Mouse (Mus musculus): Measurements from ENCODE around the gene Ubp1.

The Ubp1 gene

DNA sequence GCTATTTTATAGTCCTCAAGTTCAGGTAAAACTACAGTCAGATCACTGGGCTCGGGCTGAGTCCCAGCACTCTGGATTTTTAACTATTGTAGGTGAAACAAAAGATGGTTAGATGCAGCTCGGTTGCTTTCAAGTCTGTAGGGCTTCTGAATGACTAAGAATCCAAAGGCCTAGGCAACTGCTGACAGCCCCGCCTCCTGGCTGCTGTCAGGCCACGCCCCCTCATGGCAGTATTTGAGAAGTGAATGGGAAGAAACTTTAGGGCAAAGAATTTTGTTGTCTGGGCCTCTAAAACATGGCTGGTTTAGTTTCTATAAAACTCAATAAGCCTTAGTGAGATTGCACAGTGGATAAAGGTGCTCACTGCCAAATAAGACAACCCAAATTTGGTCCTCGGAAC lies 78.8 kb downstream of the Ubp1 start:
- H3K4me1 ChIP-seq (replicated peaks; ENCODE audit: low read depth, low read length) = peaks cover 45% of the 10 kb centered on the region

DNA sequence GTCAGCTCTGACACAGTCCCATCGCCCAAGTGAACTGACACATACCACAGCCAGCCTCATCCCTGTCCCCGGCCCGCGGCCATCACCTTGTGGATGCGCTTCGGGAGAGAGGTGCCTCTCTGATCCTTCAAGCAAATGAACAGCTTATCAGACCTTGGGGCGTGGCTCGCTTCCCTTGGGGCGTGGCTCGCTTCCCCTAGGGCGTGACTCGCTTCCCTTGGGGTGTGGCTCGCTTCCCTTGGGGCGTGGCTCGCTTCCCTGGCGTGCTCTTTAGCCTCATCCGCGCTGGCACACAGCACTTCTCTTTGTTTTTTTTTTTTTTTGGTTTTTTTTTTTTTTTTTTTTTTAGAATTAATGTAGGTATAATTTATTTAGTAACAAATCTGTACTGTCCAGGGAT lies 80.5 kb downstream of the Ubp1 start:
- Histone ChIP-seq H3K36me3 (ENCODE audit: insufficient read depth, low read length) (no peaks in the 10 kb centered on the region), H3K9me3 (ENCODE audit: low read length) (no peaks in the 10 kb centered on the region), H3K27me3 (ENCODE audit: insufficient read depth, low read length) (no peaks in the 10 kb centered on the region), H3K4me3 (replicated peaks; ENCODE audit: low read length) (peak overlapping the region; percentile 52), H3K4me1 (replicated peaks; ENCODE audit: low read depth, low read length) (peaks cover 45% of the 10 kb centered on the region)
- TF ChIP-seq NANOG (IDR thresholded peaks at IDR 0.05; ENCODE audit: borderline replicate concordance, low read length) = no peak
- TF ChIP-seq CTCF (conservative IDR thresholded peaks at IDR 0.05; ENCODE audit: low read length) = no peak
- TF ChIP-seq POU5F1 (IDR thresholded peaks at IDR 0.05; ENCODE audit: borderline replicate concordance, low read length) = no peak

More for the DNA sequence above, 78.8 kb downstream of the Ubp1 start:
- no peaks in the 10 kb centered on the region for H3K27me3 ChIP-seq (ENCODE audit: insufficient read depth, low read length)
- peak overlapping the region; percentile 55 for H3K4me3 ChIP-seq (replicated peaks; ENCODE audit: low read length)
- TF ChIP-seq NANOG (IDR thresholded peaks at IDR 0.05; ENCODE audit: borderline replicate concordance, low read length) (no peak), POU5F1 (IDR thresholded peaks at IDR 0.05; ENCODE audit: borderline replicate concordance, low read length) (no peak), CTCF (conservative IDR thresholded peaks at IDR 0.05; ENCODE audit: low read length) (no peak)
- H3K36me3 ChIP-seq (ENCODE audit: insufficient read depth, low read length) = no peaks in the 10 kb centered on the region
- H3K9me3 ChIP-seq (ENCODE audit: low read length) = no peaks in the 10 kb centered on the region

DNA sequence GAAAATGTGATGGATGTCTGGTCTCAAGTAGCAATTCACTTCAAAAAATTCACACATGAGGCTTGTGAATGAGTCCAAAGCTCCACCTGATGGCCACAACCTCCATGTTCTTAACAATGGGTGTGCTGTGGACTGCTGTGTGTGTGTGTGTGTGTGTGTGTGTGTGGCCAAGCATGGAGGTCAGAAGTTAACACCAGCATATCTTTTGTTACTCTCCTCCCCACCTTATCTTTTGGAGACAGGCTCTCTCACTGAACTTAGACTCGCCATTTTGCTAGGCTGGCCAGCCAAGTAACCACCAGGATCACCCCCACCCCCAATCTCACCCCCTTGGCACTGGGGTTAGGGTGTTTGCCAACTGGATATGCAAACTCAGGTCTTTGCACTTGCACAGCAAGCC lies 83.3 kb downstream of the Ubp1 start:
- no peaks in the 10 kb centered on the region for H3K36me3 ChIP-seq (ENCODE audit: insufficient read depth, low read length)
- peaks cover 39% of the 10 kb centered on the region for H3K4me1 ChIP-seq (replicated peaks; ENCODE audit: low read depth, low read length)
- peaks cover 4% of the 10 kb centered on the region; the same call in 1 of the 2 replicates for H3K9me3 ChIP-seq (ENCODE audit: low read length)
- H3K4me3 ChIP-seq (replicated peaks; ENCODE audit: low read length) = no peak overlapping the region
- H3K27me3 ChIP-seq (ENCODE audit: insufficient read depth, low read length) = no peaks in the 10 kb centered on the region
- no peak for TF ChIP-seq NANOG (IDR thresholded peaks at IDR 0.05; ENCODE audit: borderline replicate concordance, low read length)
- TF ChIP-seq CTCF (conservative IDR thresholded peaks at IDR 0.05; ENCODE audit: low read length) = no peak
- no peak for TF ChIP-seq POU5F1 (IDR thresholded peaks at IDR 0.05; ENCODE audit: borderline replicate concordance, low read length)

DNA sequence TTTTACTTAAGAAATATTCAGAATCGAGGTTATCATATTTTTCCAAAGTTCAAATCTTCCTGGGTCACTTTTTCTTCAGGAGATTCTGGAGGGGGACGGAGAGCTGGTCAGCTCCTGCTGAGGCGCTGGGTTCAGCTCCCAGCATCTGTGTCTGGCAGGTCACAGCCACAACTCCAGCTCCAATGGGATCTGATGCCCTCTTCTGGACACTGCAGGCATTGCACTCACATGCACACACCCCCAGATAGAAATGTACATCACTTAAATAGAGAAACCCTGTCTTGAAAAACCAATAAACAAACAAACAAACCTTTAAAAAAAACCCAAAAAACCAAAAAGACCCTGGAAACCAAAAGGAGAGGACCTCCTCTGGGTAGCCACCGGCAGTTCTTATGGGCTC lies 85.0 kb downstream of the Ubp1 start:
- no peak overlapping the region for H3K4me3 ChIP-seq (replicated peaks; ENCODE audit: low read length)
- peaks cover 23% of the 10 kb centered on the region for H3K4me1 ChIP-seq (replicated peaks; ENCODE audit: low read depth, low read length)
- peaks cover 4% of the 10 kb centered on the region; the same call in 1 of the 2 replicates for H3K9me3 ChIP-seq (ENCODE audit: low read length)
- TF ChIP-seq NANOG (IDR thresholded peaks at IDR 0.05; ENCODE audit: borderline replicate concordance, low read length) = no peak
- TF ChIP-seq CTCF (conservative IDR thresholded peaks at IDR 0.05; ENCODE audit: low read length) = peak; percentile 81
- no peak for TF ChIP-seq POU5F1 (IDR thresholded peaks at IDR 0.05; ENCODE audit: borderline replicate concordance, low read length)
- no peaks in the 10 kb centered on the region for H3K36me3 ChIP-seq (ENCODE audit: insufficient read depth, low read length)
- no peaks in the 10 kb centered on the region for H3K27me3 ChIP-seq (ENCODE audit: insufficient read depth, low read length)

DNA sequence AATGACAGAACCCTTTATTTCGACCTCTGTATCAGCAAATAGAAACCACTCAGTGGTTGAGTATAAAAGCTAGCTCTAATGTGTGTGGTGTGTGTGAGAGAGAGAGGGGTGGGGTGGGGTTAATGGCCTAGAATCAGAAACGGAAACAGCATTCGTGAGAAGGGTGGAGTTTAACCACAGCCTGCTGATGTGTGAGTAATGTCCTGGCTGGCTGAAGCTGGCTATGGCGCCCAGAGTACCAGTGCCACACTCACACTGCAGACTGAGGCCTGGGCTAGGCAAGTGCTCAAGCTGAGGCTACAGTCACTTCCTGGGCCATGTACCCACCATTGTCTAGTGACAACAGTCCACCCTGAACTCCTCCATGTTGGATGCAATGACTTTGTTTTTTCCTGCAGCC lies 85.7 kb downstream of the Ubp1 start:
- no peaks in the 10 kb centered on the region for H3K27me3 ChIP-seq (ENCODE audit: insufficient read depth, low read length)
- H3K4me1 ChIP-seq (replicated peaks; ENCODE audit: low read depth, low read length) = peaks cover 17% of the 10 kb centered on the region
- no peaks in the 10 kb centered on the region for H3K36me3 ChIP-seq (ENCODE audit: insufficient read depth, low read length)
- H3K9me3 ChIP-seq (ENCODE audit: low read length) = peaks cover 4% of the 10 kb centered on the region; the same call in 1 of the 2 replicates
- H3K4me3 ChIP-seq (replicated peaks; ENCODE audit: low read length) = no peak overlapping the region
- no peak for TF ChIP-seq POU5F1 (IDR thresholded peaks at IDR 0.05; ENCODE audit: borderline replicate concordance, low read length)
- TF ChIP-seq NANOG (IDR thresholded peaks at IDR 0.05; ENCODE audit: borderline replicate concordance, low read length) = no peak
- no peak for TF ChIP-seq CTCF (conservative IDR thresholded peaks at IDR 0.05; ENCODE audit: low read length)

DNA sequence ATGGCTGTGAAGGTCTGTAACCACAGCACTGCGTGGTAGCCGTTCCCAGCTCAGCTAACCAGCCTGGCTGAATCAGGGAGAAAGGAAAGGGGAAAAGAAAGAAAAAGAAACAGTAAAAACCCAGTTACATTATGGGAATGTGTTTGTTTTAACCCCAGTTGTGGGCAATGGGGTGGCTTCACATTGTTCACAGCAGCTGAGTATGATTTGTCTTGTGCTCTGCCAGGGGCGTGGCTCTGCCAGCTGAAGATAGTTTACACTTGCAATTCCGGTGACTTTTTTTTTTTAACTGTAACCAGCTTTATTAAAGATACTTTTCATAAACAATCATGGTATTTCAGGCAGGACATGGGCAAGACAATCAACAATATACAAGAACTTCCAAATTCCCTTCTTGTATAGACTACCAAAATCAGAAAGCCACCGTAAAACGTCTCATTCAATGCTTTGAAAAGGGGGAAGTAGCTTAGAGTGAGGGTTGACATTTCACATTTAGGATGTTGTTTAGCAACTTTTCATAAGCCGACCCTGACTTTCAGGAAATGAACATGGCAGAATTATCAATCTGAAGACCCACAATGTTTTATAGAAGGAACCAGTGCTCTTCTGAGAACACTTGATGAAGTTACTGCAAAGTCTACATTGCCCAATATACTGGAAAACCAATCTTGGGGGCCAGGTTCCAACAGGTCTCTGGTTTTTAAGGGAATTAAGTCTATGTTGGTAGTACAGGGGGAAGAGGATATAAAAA lies 88.5 kb downstream of the Ubp1 start:
- no peak overlapping the region for H3K4me3 ChIP-seq (replicated peaks; ENCODE audit: low read length)
- H3K4me1 ChIP-seq (replicated peaks; ENCODE audit: low read depth, low read length) = peaks cover 21% of the 10 kb centered on the region
- TF ChIP-seq CTCF (conservative IDR thresholded peaks at IDR 0.05; ENCODE audit: low read length) (no peak), POU5F1 (IDR thresholded peaks at IDR 0.05; ENCODE audit: borderline replicate concordance, low read length) (no peak), NANOG (IDR thresholded peaks at IDR 0.05; ENCODE audit: borderline replicate concordance, low read length) (no peak)
- H3K36me3 ChIP-seq (ENCODE audit: insufficient read depth, low read length) = no peaks in the 10 kb centered on the region
- H3K27me3 ChIP-seq (ENCODE audit: insufficient read depth, low read length) = 0 out of 2 replicates have a peak, but pooled peaks cover 2% of the 10 kb centered on the region
- peaks cover 4% of the 10 kb centered on the region; the same call in 1 of the 2 replicates for H3K9me3 ChIP-seq (ENCODE audit: low read length)

DNA sequence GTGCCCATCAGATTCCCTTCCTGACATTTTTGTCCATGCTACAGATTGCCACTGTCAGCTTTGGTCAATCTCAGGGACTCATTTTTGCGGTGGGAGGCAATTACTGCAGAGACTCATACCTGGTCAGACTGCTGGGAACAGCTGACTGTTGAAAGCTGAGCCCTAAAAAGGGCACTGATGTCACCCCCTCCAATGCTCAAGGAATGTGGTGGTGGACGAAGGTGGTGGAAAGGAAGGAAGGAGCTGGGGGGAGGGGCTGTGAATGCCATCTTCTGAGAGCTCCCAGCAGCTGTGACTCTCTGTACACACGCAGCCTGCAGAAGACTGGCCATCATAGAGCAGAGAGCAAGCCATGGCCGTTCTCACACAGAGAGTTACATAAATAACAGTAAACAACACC lies 91.4 kb downstream of the Ubp1 start:
- H3K4me3 ChIP-seq (replicated peaks; ENCODE audit: low read length) = no peak overlapping the region
- no peak for TF ChIP-seq POU5F1 (IDR thresholded peaks at IDR 0.05; ENCODE audit: borderline replicate concordance, low read length)
- no peak for TF ChIP-seq CTCF (conservative IDR thresholded peaks at IDR 0.05; ENCODE audit: low read length)
- TF ChIP-seq NANOG (IDR thresholded peaks at IDR 0.05; ENCODE audit: borderline replicate concordance, low read length) = no peak
- H3K27me3 ChIP-seq (ENCODE audit: insufficient read depth, low read length) = peaks cover 12% of the 10 kb centered on the region
- H3K4me1 ChIP-seq (replicated peaks; ENCODE audit: low read depth, low read length) = peaks cover 27% of the 10 kb centered on the region
- peaks cover 4% of the 10 kb centered on the region; the same call in 1 of the 2 replicates for H3K9me3 ChIP-seq (ENCODE audit: low read length)
- H3K36me3 ChIP-seq (ENCODE audit: insufficient read depth, low read length) = no peaks in the 10 kb centered on the region

DNA sequence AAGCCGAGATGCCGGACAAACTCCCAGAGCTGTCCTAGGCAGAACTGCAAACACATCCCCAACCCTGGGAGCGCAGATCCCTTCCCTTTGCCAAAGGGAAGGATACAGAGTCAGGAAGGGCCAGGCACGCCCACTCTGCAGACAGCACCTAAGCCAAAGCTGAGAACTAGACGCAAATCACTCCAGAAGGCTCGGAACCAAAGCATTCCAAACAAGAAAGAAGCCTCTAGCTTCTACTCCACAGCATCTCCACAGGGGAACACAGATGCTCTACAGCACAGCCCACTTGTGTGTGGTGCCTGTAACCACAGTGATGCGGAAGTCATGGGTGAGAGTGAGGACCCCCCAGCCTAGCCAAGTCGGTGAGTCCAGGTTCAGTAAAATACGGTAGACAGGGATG lies 94.4 kb downstream of the Ubp1 start:
- no peak for TF ChIP-seq CTCF (conservative IDR thresholded peaks at IDR 0.05; ENCODE audit: low read length)
- no peak for TF ChIP-seq NANOG (IDR thresholded peaks at IDR 0.05; ENCODE audit: borderline replicate concordance, low read length)
- TF ChIP-seq POU5F1 (IDR thresholded peaks at IDR 0.05; ENCODE audit: borderline replicate concordance, low read length) = no peak
- peaks cover 12% of the 10 kb centered on the region for H3K27me3 ChIP-seq (ENCODE audit: insufficient read depth, low read length)
- peaks cover 46% of the 10 kb centered on the region for H3K4me1 ChIP-seq (replicated peaks; ENCODE audit: low read depth, low read length)
- no peak overlapping the region for H3K4me3 ChIP-seq (replicated peaks; ENCODE audit: low read length)
- H3K9me3 ChIP-seq (ENCODE audit: low read length) = no peaks in the 10 kb centered on the region; the same call in 1 of the 2 replicates
- no peaks in the 10 kb centered on the region for H3K36me3 ChIP-seq (ENCODE audit: insufficient read depth, low read length)
